Mouse (Mus musculus) limb, embryonic 15.5 days (tissue): ENCODE measurements around the gene Asb4. TPM values are rescaled to one million over a fixed set of nuclear protein-coding genes. Genes with fewer than 3 reads are reported as not detected.
A peak's percentile ranks its signal among the peaks of the same experiment; 100 is the strongest.

Experiments
- ATAC-seq: fragments of 200-750 bp; cut with Nextera tagmentation; 2 replicates; pipeline ENCODE4 v1.8.0; 2017; ENCODE audit warnings: low read depth, moderate TSS enrichment; ENCODE audit not compliant: insufficient number of reproducible peaks, low FRiP score, low TSS enrichment
- H3K27ac ChIP-seq: fragments of 300-500 bp; sonication (generic); 2 replicates; pipeline ENCODE4 v1.5.1; 2015; ENCODE audit warnings: moderate library complexity, mild to moderate bottlenecking, inconsistent platforms
- H3K27me3 ChIP-seq: fragments of 300-500 bp; sonication (generic); 2 replicates; pipeline ENCODE4 v1.6.1; 2015; ENCODE audit warnings: inconsistent platforms
- H3K36me3 ChIP-seq: fragments of 300-500 bp; sonication (generic); 2 replicates; pipeline ENCODE4 v1.6.1; 2015; ENCODE audit warnings: inconsistent platforms
- H3K4me1 ChIP-seq: fragments of 300-500 bp; sonication (generic); 2 replicates; pipeline ENCODE4 v1.6.1; 2015; ENCODE audit warnings: inconsistent platforms
- H3K4me2 ChIP-seq: fragments of 300-500 bp; sonication (generic); 2 replicates; pipeline ENCODE4 v1.6.1; 2015; ENCODE audit warnings: mild to moderate bottlenecking, inconsistent platforms
- H3K4me3 ChIP-seq: fragments of 300-500 bp; sonication (generic); 2 replicates; pipeline ENCODE4 v1.5.1; 2015; ENCODE audit warnings: mild to moderate bottlenecking, inconsistent platforms
- H3K9ac ChIP-seq: fragments of 300-500 bp; sonication (generic); 2 replicates; pipeline ENCODE4 v1.6.1; 2015; ENCODE audit warnings: inconsistent platforms
- H3K9me3 ChIP-seq: fragments of 300-500 bp; sonication (generic); 2 replicates; pipeline ENCODE4 v1.6.1; 2016; ENCODE audit warnings: inconsistent platforms
- WGBS: fragments of 180-500 bp; shearing (Covaris S2); methylation state at CpG from one replicate; pipeline ENCODE4 v1.1.7; 2015; 5-methylcytosine and 5-hydroxymethylcytosine counted together
- polyA plus RNA-seq: library from polyadenylated mRNA; unstranded; fragments of >200 nt; fragmentation: Nextera tagmentation; extraction: Ambion mirVana; gene quantifications from 2 replicates; pipeline ENCODE4 v1.2.1, GENCODE M21; 2015

Asb4 gene
- polyA plus RNA-seq, 1 experiment from 2014 or later = 21.3 TPM

DNA sequence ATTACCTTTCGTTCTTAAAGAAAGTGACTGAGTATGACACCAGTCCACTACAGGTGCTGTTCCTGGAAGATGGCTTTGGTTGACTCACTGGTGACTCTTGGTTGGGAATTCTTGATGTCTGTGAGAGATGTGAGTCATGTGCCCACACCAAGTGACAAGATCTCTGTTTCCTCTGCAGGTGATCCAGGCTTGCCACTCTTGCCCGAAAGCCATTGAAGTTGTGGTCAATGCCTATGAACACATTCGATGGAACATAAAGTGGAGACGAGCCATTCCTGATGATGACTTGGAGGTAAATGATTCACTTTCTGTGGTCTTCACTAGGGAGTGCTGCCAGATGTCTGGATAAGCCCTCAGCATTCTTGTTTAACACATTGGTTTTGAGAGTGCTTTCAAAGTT is 46.4 kb downstream of the Asb4 start:
- 88% methylated on average over 4 of the region's 4 CpGs for WGBS
- no peak overlapping the region for H3K9ac ChIP-seq
- no peak overlapping the region for H3K27ac ChIP-seq
- no peaks in the 10 kb centered on the region for H3K27me3 ChIP-seq
- H3K4me3 ChIP-seq = no peak overlapping the region
- H3K4me1 ChIP-seq = no peaks in the 10 kb centered on the region
- ATAC-seq = no peak
- H3K4me2 ChIP-seq = no peak overlapping the region
- no peaks in the 10 kb centered on the region for H3K9me3 ChIP-seq
- no peaks in the 10 kb centered on the region for H3K36me3 ChIP-seq

DNA sequence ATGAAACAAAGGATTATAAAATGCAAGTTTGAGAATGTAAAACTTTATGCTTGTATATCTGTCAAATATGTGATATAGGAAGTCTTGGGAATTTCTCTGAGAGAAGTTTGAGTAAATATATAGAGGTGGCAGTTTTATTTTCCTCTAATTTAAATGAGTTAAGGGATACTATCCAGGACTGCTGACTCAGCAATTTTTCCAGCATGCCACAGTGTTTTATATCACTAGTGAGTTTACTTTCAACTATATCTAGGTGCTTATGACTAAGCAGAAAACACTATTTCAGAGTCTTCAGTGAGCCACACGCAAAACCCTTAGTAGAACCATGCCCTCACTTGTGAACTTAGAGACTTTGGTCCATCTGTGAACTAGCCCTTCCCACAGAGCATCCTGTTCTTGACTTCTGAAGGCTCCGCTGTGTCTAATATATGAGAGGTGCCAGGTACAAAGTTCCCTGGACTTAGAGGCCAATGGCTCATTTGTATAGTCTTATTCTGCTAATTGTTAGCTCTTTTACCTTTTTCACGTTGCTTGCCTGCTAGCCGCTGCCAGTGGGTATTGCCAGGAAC is 46.9 kb downstream of the Asb4 start:
- no peak overlapping the region for H3K9ac ChIP-seq

DNA sequence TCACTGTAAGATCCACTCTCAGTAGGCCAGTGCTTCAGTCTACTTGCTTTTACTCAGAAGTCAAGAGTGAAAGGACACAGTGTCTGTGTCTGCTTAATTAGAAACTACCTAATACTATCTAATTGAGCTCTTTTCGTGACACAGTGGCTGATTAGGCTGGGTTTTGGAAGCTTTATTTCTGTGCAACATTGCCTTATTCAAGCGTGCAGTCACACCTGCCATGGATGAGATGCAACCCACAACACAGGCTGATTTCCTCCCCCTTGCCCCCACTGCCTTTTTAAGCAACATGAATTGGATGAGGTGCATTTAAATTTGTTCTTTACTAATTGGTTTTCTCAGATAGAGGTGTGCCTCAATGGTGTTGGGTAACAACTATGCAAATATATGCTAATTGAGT is 50.7 kb downstream of the Asb4 start:
- H3K36me3 ChIP-seq = no peaks in the 10 kb centered on the region
- WGBS = 86% methylated on average over 2 of the region's 2 CpGs
- no peak overlapping the region for H3K4me2 ChIP-seq
- H3K27me3 ChIP-seq = no peaks in the 10 kb centered on the region
- H3K4me1 ChIP-seq = no peaks in the 10 kb centered on the region
- no peak for ATAC-seq
- H3K27ac ChIP-seq = no peak overlapping the region
- H3K9ac ChIP-seq = no peak overlapping the region
- no peaks in the 10 kb centered on the region for H3K9me3 ChIP-seq
- no peak overlapping the region for H3K4me3 ChIP-seq

More for the DNA sequence above, 46.9 kb downstream of the Asb4 start:
- Histone ChIP-seq H3K4me2 (no peak overlapping the region), H3K4me1 (no peaks in the 10 kb centered on the region), H3K36me3 (no peaks in the 10 kb centered on the region), H3K27me3 (no peaks in the 10 kb centered on the region), H3K4me3 (no peak overlapping the region), H3K9me3 (no peaks in the 10 kb centered on the region), H3K27ac (no peak overlapping the region)
- 95% methylated on average over 4 of the region's 4 CpGs for WGBS
- no peak for ATAC-seq

DNA sequence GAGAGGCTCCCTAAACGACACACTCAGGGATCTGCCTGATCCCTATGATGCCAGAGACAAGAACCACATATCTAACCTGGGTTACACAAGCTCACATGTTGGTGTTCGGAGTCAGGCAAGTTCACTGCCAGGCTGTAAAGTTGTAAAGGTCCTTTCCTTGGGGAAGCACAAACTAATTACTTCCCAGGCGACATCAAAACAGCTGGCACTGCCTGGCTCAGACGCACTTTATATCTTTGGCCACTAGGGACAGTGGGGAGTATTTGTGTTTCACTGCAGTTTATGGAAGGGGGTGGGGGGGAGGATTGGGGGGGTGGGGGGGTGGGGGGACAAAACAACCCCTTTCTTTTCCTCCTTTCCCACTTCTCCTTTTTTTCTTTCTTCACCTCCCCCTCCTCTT is 54.6 kb downstream of the Asb4 start:
- Histone ChIP-seq H3K9me3 (no peaks in the 10 kb centered on the region), H3K4me1 (peaks cover 2% of the 10 kb centered on the region), H3K9ac (no peak overlapping the region), H3K27ac (no peak overlapping the region), H3K36me3 (no peaks in the 10 kb centered on the region), H3K4me3 (no peak overlapping the region), H3K27me3 (no peaks in the 10 kb centered on the region), H3K4me2 (no peak overlapping the region)
- no peak for ATAC-seq
- WGBS = 30% methylated on average over 4 of the region's 4 CpGs

DNA sequence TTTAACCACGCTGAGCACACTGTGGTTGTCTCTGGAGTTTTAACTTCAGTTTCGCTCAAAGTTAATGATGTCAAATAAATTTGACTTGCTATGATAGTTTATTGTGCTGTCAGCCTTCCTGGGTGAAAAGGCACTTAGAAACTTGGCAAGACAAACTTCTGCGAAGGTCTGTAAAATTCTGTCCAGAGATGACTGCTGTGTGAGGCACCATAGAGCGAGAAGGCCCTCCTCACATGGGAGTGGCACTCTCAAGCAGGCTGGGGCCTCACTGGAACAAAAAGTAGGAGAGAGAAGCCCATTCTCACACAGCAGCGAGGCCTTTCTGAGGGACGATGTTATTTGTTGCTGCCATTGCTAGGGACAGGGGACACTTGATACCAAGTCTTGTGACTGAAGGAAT is 58.0 kb downstream of the Asb4 start:
- 76% methylated on average over 6 of the region's 6 CpGs for WGBS

DNA sequence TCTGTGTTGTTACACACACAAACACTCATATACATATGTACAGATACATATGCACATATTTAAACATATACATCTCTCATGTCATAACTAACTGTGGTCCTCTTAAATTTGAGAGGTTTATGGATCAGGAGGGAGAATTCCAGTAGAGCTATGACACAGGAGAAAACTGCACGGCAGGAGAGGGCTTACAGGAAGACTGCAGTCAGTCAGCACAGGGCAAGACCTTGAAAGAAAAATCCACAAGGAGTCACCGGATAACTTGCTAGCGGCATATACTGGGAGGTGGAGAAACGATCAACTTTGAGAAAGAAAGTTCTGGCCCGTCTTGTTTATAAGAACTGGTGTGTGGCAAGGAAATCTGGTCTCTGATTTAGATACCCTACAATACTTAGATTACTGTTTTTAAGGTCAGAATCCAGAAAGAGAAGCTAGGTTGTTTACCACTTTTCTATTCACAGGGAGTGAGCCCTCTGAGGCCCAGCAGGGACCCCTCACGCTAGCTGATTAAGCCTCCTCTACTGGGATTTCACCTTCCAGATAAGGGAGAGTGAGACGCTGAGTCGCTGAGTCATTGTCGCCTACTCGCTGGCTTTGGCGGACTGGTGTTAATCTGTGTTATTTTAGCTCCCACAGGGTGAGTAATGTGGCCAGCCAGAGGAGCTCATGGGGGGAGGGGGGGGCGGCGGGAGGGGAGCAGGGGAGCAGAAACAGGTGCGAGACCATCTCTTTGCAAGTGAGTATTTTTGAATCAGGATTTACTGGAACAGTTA is 59.3 kb downstream of the Asb4 start:
- H3K4me2 ChIP-seq = peak overlapping the region; percentile 31
- H3K9ac ChIP-seq = no peak overlapping the region
- no peaks in the 10 kb centered on the region for H3K36me3 ChIP-seq
- H3K27me3 ChIP-seq = no peaks in the 10 kb centered on the region
- H3K4me3 ChIP-seq = no peak overlapping the region
- H3K4me1 ChIP-seq = peaks cover 12% of the 10 kb centered on the region
- 8% methylated on average over 13 of the region's 14 CpGs for WGBS
- H3K27ac ChIP-seq = no peak overlapping the region
- H3K9me3 ChIP-seq = no peaks in the 10 kb centered on the region
- no peak for ATAC-seq

More for the DNA sequence above, 58.0 kb downstream of the Asb4 start:
- H3K9ac ChIP-seq = no peak overlapping the region
- peaks cover 12% of the 10 kb centered on the region for H3K4me1 ChIP-seq
- ATAC-seq = no peak
- no peaks in the 10 kb centered on the region for H3K27me3 ChIP-seq
- H3K36me3 ChIP-seq = no peaks in the 10 kb centered on the region
- no peak overlapping the region for H3K4me2 ChIP-seq
- no peak overlapping the region for H3K4me3 ChIP-seq
- H3K9me3 ChIP-seq = no peaks in the 10 kb centered on the region
- H3K27ac ChIP-seq = no peak overlapping the region

DNA sequence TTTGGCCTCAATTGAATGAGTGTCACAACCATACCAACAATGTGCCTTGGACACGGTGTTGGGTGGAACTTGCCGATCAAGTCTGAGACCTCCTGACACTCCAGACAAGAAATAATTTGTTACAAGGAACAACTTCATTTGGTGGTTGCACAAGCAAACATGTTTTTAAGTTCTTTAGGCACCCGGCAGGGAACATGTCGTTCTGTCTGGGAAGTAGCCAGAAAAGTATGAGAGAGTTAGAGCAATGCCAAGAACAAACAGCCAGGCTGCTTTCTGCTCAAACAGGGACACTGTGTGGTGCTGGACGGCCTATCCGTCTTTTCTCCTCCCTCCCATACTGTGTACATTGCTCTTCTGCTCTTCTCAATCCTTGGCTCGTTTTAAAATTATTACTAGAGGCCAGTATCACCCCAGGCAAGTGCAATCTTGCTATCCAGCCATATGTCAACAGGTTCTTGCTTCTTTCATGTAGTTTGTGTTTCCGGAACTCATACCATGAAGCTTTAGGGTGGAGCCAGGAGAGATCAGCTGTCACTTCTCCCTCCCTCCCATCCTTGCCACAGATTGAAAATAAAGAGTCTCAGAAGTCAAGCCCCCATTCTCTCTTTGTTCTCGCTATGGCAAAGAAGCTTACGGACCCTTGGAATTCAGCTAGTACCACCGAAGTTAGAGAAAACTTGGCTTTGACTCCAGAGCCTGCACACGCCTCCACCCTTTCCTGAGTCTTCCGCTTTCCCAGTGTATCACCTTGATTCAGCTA is 60.1 kb downstream of the Asb4 start:
- H3K36me3 ChIP-seq = no peaks in the 10 kb centered on the region
- no peaks in the 10 kb centered on the region for H3K27me3 ChIP-seq
- H3K9me3 ChIP-seq = no peaks in the 10 kb centered on the region
- ATAC-seq = no peak
- no peak overlapping the region for H3K4me3 ChIP-seq
- peaks cover 12% of the 10 kb centered on the region for H3K4me1 ChIP-seq
- 17% methylated on average over 13 of the region's 13 CpGs for WGBS
- peak overlapping the region; percentile 31 for H3K4me2 ChIP-seq
- H3K9ac ChIP-seq = no peak overlapping the region
- H3K27ac ChIP-seq = peak overlapping the region; percentile 54

DNA sequence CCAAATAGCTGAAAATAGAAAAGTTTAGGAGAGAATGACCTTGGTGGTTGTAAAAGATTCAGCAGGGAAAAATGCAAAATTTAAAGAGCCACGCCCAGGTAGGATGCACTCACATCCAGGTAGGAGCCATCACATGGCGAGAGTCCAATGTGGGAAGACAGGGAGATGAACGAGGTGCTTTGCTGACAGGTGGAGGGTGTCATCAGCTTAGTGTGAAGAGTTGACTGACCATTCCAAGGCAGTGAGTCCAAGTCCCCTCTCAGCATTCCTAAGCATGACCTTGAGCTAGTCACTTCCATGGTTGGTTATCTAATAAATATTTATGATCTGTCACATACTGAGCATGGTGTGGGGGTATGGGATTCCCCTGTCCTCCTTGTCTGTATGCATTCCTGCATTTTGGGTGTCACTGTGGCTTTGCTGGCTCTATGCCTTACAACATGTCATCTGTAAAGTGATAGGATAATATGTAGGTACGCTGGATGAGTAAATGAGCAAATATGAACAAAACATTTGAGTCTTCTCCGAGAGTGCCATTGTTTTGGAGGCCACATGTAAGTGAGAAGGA is 61.2 kb downstream of the Asb4 start:
- Histone ChIP-seq H3K27me3 (no peaks in the 10 kb centered on the region), H3K4me1 (peaks cover 12% of the 10 kb centered on the region), H3K4me2 (no peak overlapping the region), H3K9ac (no peak overlapping the region), H3K27ac (no peak overlapping the region), H3K36me3 (no peaks in the 10 kb centered on the region), H3K4me3 (no peak overlapping the region), H3K9me3 (no peaks in the 10 kb centered on the region)
- ATAC-seq = no peak
- 83% methylated on average over 5 of the region's 5 CpGs for WGBS

DNA sequence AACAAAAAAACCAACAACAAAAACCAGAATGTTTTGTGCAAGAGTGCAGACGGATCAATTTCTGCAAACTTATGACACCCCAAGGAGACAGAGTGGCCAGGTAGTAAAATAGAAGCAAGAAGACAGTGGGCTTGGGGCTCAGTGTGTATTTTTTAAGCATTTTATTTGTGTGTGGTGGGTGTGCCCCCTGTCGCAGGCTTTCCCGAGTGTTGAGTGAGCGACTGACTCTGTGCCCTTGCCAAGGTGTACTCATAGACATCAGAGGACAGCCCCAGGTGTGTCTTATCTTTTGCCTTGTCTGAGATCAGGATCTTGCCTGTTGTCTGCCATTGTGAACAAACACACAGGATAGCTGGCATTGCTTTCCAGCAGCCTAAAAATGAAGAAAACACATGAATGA is 63.8 kb downstream of the Asb4 start:
- ATAC-seq = no peak
- Histone ChIP-seq H3K9ac (no peak overlapping the region), H3K36me3 (no peaks in the 10 kb centered on the region), H3K4me2 (no peak overlapping the region), H3K4me1 (peaks cover 12% of the 10 kb centered on the region), H3K27me3 (no peaks in the 10 kb centered on the region), H3K9me3 (no peaks in the 10 kb centered on the region), H3K27ac (no peak overlapping the region), H3K4me3 (no peak overlapping the region)
- WGBS = 84% methylated on average over 4 of the region's 4 CpGs

DNA sequence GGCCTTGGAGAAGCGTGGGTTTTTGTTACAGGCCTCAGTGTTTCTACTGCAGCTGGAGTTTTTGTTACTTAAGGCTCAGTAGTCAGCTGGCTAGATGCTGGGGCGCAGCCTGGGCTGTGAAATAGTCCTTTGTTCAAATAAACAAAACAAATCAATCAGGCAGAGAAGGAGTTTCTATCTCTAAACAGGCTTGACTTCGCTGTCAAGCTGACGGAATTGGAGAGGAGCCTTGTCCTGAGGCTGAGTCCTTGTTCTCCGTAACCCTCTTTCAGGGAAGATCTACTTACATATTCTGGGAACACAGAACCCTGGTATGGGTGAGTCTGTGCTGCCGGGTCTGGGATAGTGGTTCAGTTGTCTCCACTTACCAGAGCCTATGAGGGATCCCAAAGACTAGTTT is 64.4 kb downstream of the Asb4 start:
- H3K36me3 ChIP-seq = no peaks in the 10 kb centered on the region
- ATAC-seq = no peak
- peaks cover 11% of the 10 kb centered on the region for H3K4me1 ChIP-seq
- H3K9ac ChIP-seq = no peak overlapping the region
- no peak overlapping the region for H3K27ac ChIP-seq
- H3K4me3 ChIP-seq = no peak overlapping the region
- WGBS = 77% methylated on average over 6 of the region's 6 CpGs
- H3K9me3 ChIP-seq = no peaks in the 10 kb centered on the region
- H3K27me3 ChIP-seq = no peaks in the 10 kb centered on the region
- H3K4me2 ChIP-seq = no peak overlapping the region

DNA sequence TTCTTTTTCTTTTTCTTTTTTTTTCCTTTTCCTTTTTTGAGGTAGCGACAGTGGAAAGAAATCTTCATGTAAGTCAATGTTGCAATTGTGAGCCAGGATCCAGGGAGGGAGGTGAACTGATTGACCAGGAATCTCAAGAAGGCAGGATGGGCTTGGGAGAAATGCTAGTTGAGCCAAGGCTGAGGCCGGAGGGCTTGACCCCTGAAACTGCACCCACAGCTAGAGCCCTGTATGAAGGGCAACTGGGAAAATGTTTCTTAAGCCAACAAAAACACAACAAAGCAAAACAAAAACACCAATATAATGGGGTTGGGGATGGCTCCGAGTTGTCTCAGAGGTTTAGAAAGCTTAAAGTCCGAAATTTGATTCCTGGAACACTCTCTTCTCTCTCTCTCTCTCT is 65.2 kb downstream of the Asb4 start:
- Histone ChIP-seq H3K4me3 (no peak overlapping the region), H3K27me3 (no peaks in the 10 kb centered on the region), H3K4me2 (no peak overlapping the region), H3K27ac (no peak overlapping the region), H3K9me3 (no peaks in the 10 kb centered on the region), H3K4me1 (peaks cover 3% of the 10 kb centered on the region), H3K9ac (no peak overlapping the region), H3K36me3 (no peaks in the 10 kb centered on the region)
- no peak for ATAC-seq
- WGBS = 77% methylated on average over 4 of the region's 4 CpGs

DNA sequence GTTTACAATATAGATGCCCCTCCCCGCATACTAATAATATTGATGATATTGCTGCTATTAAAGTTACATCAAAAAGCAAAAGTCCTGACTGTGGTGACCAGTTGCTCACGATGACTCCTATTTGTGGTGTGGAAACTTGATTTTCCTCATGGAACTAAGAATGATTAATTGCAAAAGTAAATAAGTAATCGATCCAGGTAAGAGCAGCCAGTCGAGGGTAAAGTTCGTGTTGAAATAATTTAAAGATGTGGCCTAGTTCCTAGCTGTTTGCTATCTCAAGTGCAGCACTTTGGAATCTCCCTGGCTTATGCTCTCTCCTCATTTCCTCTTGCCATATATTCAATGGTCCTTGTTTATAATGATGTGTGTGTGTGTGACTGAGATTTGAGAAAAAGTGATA is 66.7 kb downstream of the Asb4 start:
- no peaks in the 10 kb centered on the region for H3K36me3 ChIP-seq
- no peaks in the 10 kb centered on the region for H3K27me3 ChIP-seq
- H3K9ac ChIP-seq = no peak overlapping the region
- 84% methylated on average over 5 of the region's 5 CpGs for WGBS
- H3K4me1 ChIP-seq = no peaks in the 10 kb centered on the region
- no peak overlapping the region for H3K27ac ChIP-seq
- no peak for ATAC-seq
- H3K4me3 ChIP-seq = no peak overlapping the region
- no peaks in the 10 kb centered on the region for H3K9me3 ChIP-seq
- H3K4me2 ChIP-seq = no peak overlapping the region
